Mouse (Mus musculus) embryonic facial prominence, embryonic 13.5 days (tissue): ENCODE data around the gene Abhd11. TPM values are rescaled to one million over a fixed set of nuclear protein-coding genes. Genes with fewer than 3 reads are reported as not detected.
"Not testable (repeated sequence)": the region's sequence is repeated elsewhere in the genome, so short reads cannot be mapped to it uniquely, and the experiment has no call there.

Source experiments
- ATAC-seq: fragments of 200-750 bp; cut with Nextera tagmentation; 2 replicates; pipeline ENCODE4 v1.8.0; 2017; ENCODE audit warnings: low read depth; ENCODE audit not compliant: insufficient number of reproducible peaks, insufficient read depth, low FRiP score, low TSS enrichment
- H3K27ac ChIP-seq: fragments of 300-500 bp; sonication (generic); 2 replicates; pipeline ENCODE4 v1.5.1; 2015; ENCODE audit warnings: moderate library complexity, mild to moderate bottlenecking, inconsistent platforms
- H3K27me3 ChIP-seq: fragments of 300-500 bp; sonication (generic); 2 replicates; pipeline ENCODE4 v1.6.1; 2015; ENCODE audit warnings: mild to moderate bottlenecking, inconsistent platforms
- H3K36me3 ChIP-seq: fragments of 300-500 bp; sonication (generic); 2 replicates; pipeline ENCODE4 v1.6.1; 2015; ENCODE audit warnings: mild to moderate bottlenecking, inconsistent platforms
- H3K4me1 ChIP-seq: fragments of 300-500 bp; sonication (generic); 2 replicates; pipeline ENCODE4 v1.6.1; 2015; ENCODE audit warnings: inconsistent platforms
- H3K4me2 ChIP-seq: fragments of 300-500 bp; sonication (generic); 2 replicates; pipeline ENCODE4 v1.6.1; 2015; ENCODE audit warnings: moderate library complexity, mild to moderate bottlenecking, inconsistent platforms
- H3K4me3 ChIP-seq: fragments of 300-500 bp; sonication (generic); 2 replicates; pipeline ENCODE4 v1.5.1; 2015; ENCODE audit warnings: mild to moderate bottlenecking, inconsistent platforms
- H3K9ac ChIP-seq: fragments of 300-500 bp; sonication (generic); 2 replicates; pipeline ENCODE4 v1.6.1; 2015; ENCODE audit warnings: mild to moderate bottlenecking, inconsistent platforms
- H3K9me3 ChIP-seq: fragments of 300-500 bp; sonication (generic); 2 replicates; pipeline ENCODE4 v1.6.1; 2016; ENCODE audit warnings: inconsistent platforms
- WGBS: fragments of 180-500 bp; shearing (Covaris S2); methylation state at CpG from one replicate; pipeline ENCODE4 v1.1.7; 2015; ENCODE audit warnings: mixed read lengths; 5-methylcytosine and 5-hydroxymethylcytosine counted together
- polyA plus RNA-seq: library from polyadenylated mRNA; unstranded; fragments of >200 nt; fragmentation: Nextera tagmentation; extraction: Ambion mirVana; gene quantifications from 2 replicates; pipeline ENCODE4 v1.2.1, GENCODE M21; 2015

Gene Abhd11
- polyA plus RNA-seq, 1 experiment from 2014 or later = 59.4 TPM

- H3K4me2 ChIP-seq, H3K27ac ChIP-seq, H3K27me3 ChIP-seq, H3K9me3 ChIP-seq, ATAC-seq, H3K4me1 ChIP-seq, H3K4me3 ChIP-seq, H3K9ac ChIP-seq: not testable (repeated sequence)
- WGBS = 88% methylated on average over 6 of the region's 6 CpGs
- peaks cover 77% of the 10 kb centered on the region for H3K36me3 ChIP-seq
These were observed 40.3 kb downstream of the Abhd11 start for GRCm38 (mm10) chr5:135049268-135049667.

- H3K36me3 ChIP-seq = peaks cover 90% of the 10 kb centered on the region
These were observed 44.4 kb downstream of the Abhd11 start for GRCm38 (mm10) chr5:135053356-135053755.

More at GRCm38 (mm10) chr5:135053356-135053755, 44.4 kb downstream of the Abhd11 start:
- Histone ChIP-seq H3K27ac (no peak overlapping the region), H3K27me3 (no peaks in the 10 kb centered on the region), H3K9me3 (no peaks in the 10 kb centered on the region), H3K4me1 (peaks cover 4% of the 10 kb centered on the region; the same call in 1 of the 2 replicates), H3K9ac (no peak overlapping the region), H3K4me2 (no peak overlapping the region), H3K4me3 (no peak overlapping the region)
- 90% methylated on average over 12 of the region's 12 CpGs for WGBS
- no peak for ATAC-seq

Other genes with a start within 250 kb of the Abhd11 start
- not detected in 2 replicates for gene Tmem270, start 102.4 kb upstream of the Abhd11 start, polyA plus RNA-seq
- 0.39 and 2.8 TPM in 2 replicates for gene Cldn13, start 93.6 kb upstream of the Abhd11 start, polyA plus RNA-seq
- 21.1 and 21.4 TPM in 2 replicates for gene Mettl27, start 76.8 kb upstream of the Abhd11 start, polyA plus RNA-seq
- gene Cldn4, start 62.2 kb upstream of the Abhd11 start, polyA plus RNA-seq = 21.0 and 22.9 TPM in 2 replicates
- 14.8 and 26.4 TPM in 2 replicates for gene Cldn3, start 22.9 kb upstream of the Abhd11 start, polyA plus RNA-seq
- 12.9 and 21.7 TPM in 2 replicates for gene Stx1a, start 14.3 kb downstream of the Abhd11 start, polyA plus RNA-seq
- gene Dnajc30, start 55.0 kb downstream of the Abhd11 start, polyA plus RNA-seq = 35.2 and 38.8 TPM in 2 replicates
- gene Bud23, start 55.8 kb downstream of the Abhd11 start, polyA plus RNA-seq = 132 and 147 TPM in 2 replicates
- gene Vps37d, start 69.1 kb downstream of the Abhd11 start, polyA plus RNA-seq = 13.7 and 17.8 TPM in 2 replicates
- gene Mlxipl, start 80.7 kb downstream of the Abhd11 start, polyA plus RNA-seq = 3.5 and 3.9 TPM in 2 replicates
- 25.6 and 25.7 TPM in 2 replicates for gene Tbl2, start 140.5 kb downstream of the Abhd11 start, polyA plus RNA-seq
- 48.3 and 52.1 TPM in 2 replicates for gene Bcl7b, start 159.1 kb downstream of the Abhd11 start, polyA plus RNA-seq
- 54.7 and 55.7 TPM in 2 replicates for gene Baz1b, start 178.1 kb downstream of the Abhd11 start, polyA plus RNA-seq
- 11.9 and 18.1 TPM in 2 replicates for gene Fzd9, start 242.1 kb downstream of the Abhd11 start, polyA plus RNA-seq